Mouse (Mus musculus) cerebellum, adult 11-12 months (tissue): Measurements from ENCODE around the gene Eci3.
"Not testable (repeated sequence)": the region's sequence is repeated elsewhere in the genome, so short reads cannot be mapped to it uniquely, and the experiment has no call there.

Experiments used
- DNase-seq: peaks from one replicate; pipeline ENCODE4 v3.0.0; 2022

Gene Eci3

GRCm38 (mm10) chr13:34963511-34964397, at the start of gene Eci3:
Gene Eci3, minus strand, starts transcription at chr13:34963810.
- DNase-seq: no peak

GRCm38 (mm10) chr13:34995925-34996324, 32.3 kb upstream of the Eci3 start:
- DNase-seq: no peak

- DNase-seq: peak; percentile 94
Observed at GRCm38 (mm10) chr13:34993983-34994811, 30.6 kb upstream of the Eci3 start.

- no peak for DNase-seq
Observed at GRCm38 (mm10) chr13:34993595-34993982, 30.0 kb upstream of the Eci3 start.

GRCm38 (mm10) chr13:34993085-34993484, 29.5 kb upstream of the Eci3 start:
- no peak for DNase-seq

GRCm38 (mm10) chr13:34991581-34992273, 28.1 kb upstream of the Eci3 start:
- DNase-seq: no peak

- DNase-seq: not testable (repeated sequence)
Observed at GRCm38 (mm10) chr13:34983479-34983878, 19.9 kb upstream of the Eci3 start.

- DNase-seq: not testable (repeated sequence)
Observed at GRCm38 (mm10) chr13:34978635-34979034, 15.0 kb upstream of the Eci3 start.

GRCm38 (mm10) chr13:34977410-34977809, 13.8 kb upstream of the Eci3 start:
- DNase-seq: no peak

- DNase-seq: no peak
Observed at GRCm38 (mm10) chr13:34976116-34976515, 12.5 kb upstream of the Eci3 start.

GRCm38 (mm10) chr13:34973770-34974169, 10.2 kb upstream of the Eci3 start:
- no peak for DNase-seq

- no peak for DNase-seq
Observed at GRCm38 (mm10) chr13:34973149-34973548, 9.5 kb upstream of the Eci3 start.

GRCm38 (mm10) chr13:34972456-34972855, 8.8 kb upstream of the Eci3 start:
- DNase-seq: not testable (repeated sequence)

GRCm38 (mm10) chr13:34965647-34966046, 2.0 kb upstream of the Eci3 start:
- DNase-seq: not testable (repeated sequence)

- DNase-seq: no peak
Observed at GRCm38 (mm10) chr13:34964866-34965265, 1.3 kb upstream of the Eci3 start.

- DNase-seq: no peak
Observed at GRCm38 (mm10) chr13:34964419-34964818, 809 bp upstream of the Eci3 start.

GRCm38 (mm10) chr13:34960996-34961770, 2.4 kb downstream of the Eci3 start:
- no peak for DNase-seq

- not testable (repeated sequence) for DNase-seq
Observed at GRCm38 (mm10) chr13:34958158-34958557, 5.5 kb downstream of the Eci3 start.

GRCm38 (mm10) chr13:34956901-34957300, 6.7 kb downstream of the Eci3 start:
- DNase-seq: no peak

- DNase-seq: not testable (repeated sequence)
Observed at GRCm38 (mm10) chr13:34951437-34951836, 12.2 kb downstream of the Eci3 start.

GRCm38 (mm10) chr13:34942370-34942769, 21.2 kb downstream of the Eci3 start:
- no peak for DNase-seq

GRCm38 (mm10) chr13:34934931-34935644, 28.5 kb downstream of the Eci3 start:
- DNase-seq: no peak
